Mouse (Mus musculus) myocyte (in vitro differentiated cells): ENCODE data around the gene Olfr314. TPM values are rescaled to one million over a fixed set of nuclear protein-coding genes. Genes with fewer than 3 reads are reported as not detected.
"Not testable (repeated sequence)": the region's sequence is repeated elsewhere in the genome, so short reads cannot be mapped to it uniquely, and the experiment has no call there.

Experiments used
- H3K27me3 ChIP-seq: one replicate; pipeline ENCODE4 v1.6.1; 2011; ENCODE audit not compliant: control insufficient read depth, insufficient read depth, insufficient read length
- H3K36me3 ChIP-seq: one replicate; pipeline ENCODE4 v1.6.1; 2011; ENCODE audit not compliant: control insufficient read depth, insufficient read depth
- H3K4me2 ChIP-seq: one replicate; pipeline ENCODE4 v1.6.1; 2011; ENCODE audit warnings: low read depth, control low read depth
- H3K4me3 ChIP-seq: one replicate; pipeline ENCODE4 v1.5.1; 2011; ENCODE audit warnings: mild to moderate bottlenecking, control low read depth, moderate library complexity
- H3K79me2 ChIP-seq: one replicate; pipeline ENCODE4 v1.6.1; 2011; ENCODE audit not compliant: control insufficient read depth, insufficient read depth
- H3ac ChIP-seq: one replicate; pipeline ENCODE4 v1.6.1; 2011; ENCODE audit not compliant: control insufficient read depth, insufficient read length
- CEBPB ChIP-seq: IDR thresholded peaks from 2 replicates; pipeline ENCODE4 v1.6.1; 2011; ENCODE audit warnings: mild to moderate bottlenecking, moderate library complexity; ENCODE audit not compliant: poor library complexity, insufficient read depth, severe bottlenecking
- E2F4 ChIP-seq: IDR thresholded peaks from one replicate; pipeline ENCODE4 v1.6.1; 2011; ENCODE audit warnings: mild to moderate bottlenecking, control low read depth, moderate library complexity; ENCODE audit not compliant: insufficient read depth
- MAX ChIP-seq: IDR thresholded peaks from one replicate; pipeline ENCODE4 v1.6.1; 2011; ENCODE audit warnings: low read depth, mild to moderate bottlenecking, control low read depth
- MYOD1 ChIP-seq, 3 experiments: IDR thresholded peaks; one replicate each; pipeline ENCODE4 v1.6.1; 2011; ENCODE audit warnings: control low read depth in 2 of 3, low read depth in 2 of 3, mild to moderate bottlenecking in 2 of 3, moderate library complexity in 1 of 3; ENCODE audit not compliant: insufficient read length in 2 of 3, control insufficient read depth in 1 of 3
- MYOG ChIP-seq, 3 experiments: IDR thresholded peaks; one replicate each; pipeline ENCODE4 v1.6.1; 2011; ENCODE audit warnings: control low read depth in 2 of 3, low read depth in 2 of 3, mild to moderate bottlenecking in 2 of 3; ENCODE audit not compliant: insufficient read length in 2 of 3, control insufficient read depth in 1 of 3, insufficient read depth in 1 of 3
- POLR2A ChIP-seq: IDR thresholded peaks from one replicate; pipeline ENCODE4 v1.6.1; 2011; ENCODE audit warnings: low read depth, mild to moderate bottlenecking, control low read depth, moderate library complexity; ENCODE audit not compliant: insufficient read length
- POLR2AphosphoS2 ChIP-seq: IDR thresholded peaks from one replicate; pipeline ENCODE4 v1.6.1; 2011; ENCODE audit warnings: low read depth, control low read depth; ENCODE audit not compliant: insufficient read length
- REST ChIP-seq: IDR thresholded peaks from one replicate; pipeline ENCODE4 v1.6.1; 2011; ENCODE audit warnings: mild to moderate bottlenecking, control low read depth, moderate library complexity; ENCODE audit not compliant: insufficient read depth, insufficient read length
- SRF ChIP-seq: IDR thresholded peaks from one replicate; pipeline ENCODE4 v1.6.1; 2011; ENCODE audit warnings: low read depth; ENCODE audit not compliant: control insufficient read depth, insufficient read length
- TCF12 ChIP-seq: IDR thresholded peaks from one replicate; pipeline ENCODE4 v1.6.1; 2011; ENCODE audit warnings: mild to moderate bottlenecking, control low read depth; ENCODE audit not compliant: poor library complexity, insufficient read depth, severe bottlenecking
- TCF3 ChIP-seq: IDR thresholded peaks from one replicate; pipeline ENCODE4 v1.6.1; 2011; ENCODE audit warnings: low read depth, control low read depth; ENCODE audit not compliant: insufficient read length
- USF1 ChIP-seq: IDR thresholded peaks from one replicate; pipeline ENCODE4 v1.6.1; 2011; ENCODE audit warnings: low read depth, mild to moderate bottlenecking, control low read depth, moderate library complexity
- polyA plus RNA-seq: library from polyadenylated mRNA; unstranded; fragments of >200 nt; fragmentation: generic; extraction: Trizol; gene quantifications from one replicate; pipeline ENCODE4 v1.2.1, GENCODE M21; 2012; ENCODE audit warnings: missing spikeins

Gene Olfr314
- polyA plus RNA-seq, 1 experiment = not detected

GRCm38 (mm10) chr11:58829764-58830163, 47.0 kb downstream of the Olfr314 start:
- no peak for TF ChIP-seq POLR2A
- TF ChIP-seq TCF12 = no peak
- no peak for TF ChIP-seq POLR2AphosphoS2
- no peak for TF ChIP-seq REST
- TF ChIP-seq SRF = no peak
- TF ChIP-seq USF1 = no peak
- no peak for TF ChIP-seq MYOD1 (IDR thresholded peaks at IDR 0.05; ENCODE audit: control insufficient read depth in 1 of 3, insufficient read length in 2 of 3, low read depth in 2 of 3)
- no peak for TF ChIP-seq MYOG (IDR thresholded peaks at IDR 0.05; ENCODE audit: control insufficient read depth in 1 of 3, insufficient read depth in 1 of 3, insufficient read length in 2 of 3, low read depth in 2 of 3)
- TF ChIP-seq TCF3 = no peak
- no peak for TF ChIP-seq CEBPB
- TF ChIP-seq MAX = no peak
- no peak for TF ChIP-seq E2F4
- Histone ChIP-seq H3K79me2 (no peaks in the 10 kb centered on the region), H3K4me3 (no peak overlapping the region), H3K27me3 (peaks cover 5% of the 10 kb centered on the region), H3ac (no peak overlapping the region), H3K4me2 (no peak overlapping the region), H3K36me3 (no peaks in the 10 kb centered on the region)

GRCm38 (mm10) chr11:58832541-58832940, 49.8 kb downstream of the Olfr314 start:
- not testable (repeated sequence) for H3K4me3 ChIP-seq, H3K4me2 ChIP-seq, H3K36me3 ChIP-seq, H3K79me2 ChIP-seq, H3K27me3 ChIP-seq, H3ac ChIP-seq

Other genes starting within 250 kb of the Olfr314 start
- gene Olfr330, start 248.1 kb upstream of the Olfr314 start, polyA plus RNA-seq = not detected
- gene Olfr329-ps, start 236.5 kb upstream of the Olfr314 start, polyA plus RNA-seq = not detected
- not detected for gene Olfr328, start 227.3 kb upstream of the Olfr314 start, polyA plus RNA-seq
- not detected for gene Olfr224, start 212.4 kb upstream of the Olfr314 start, polyA plus RNA-seq
- not detected for gene Olfr325, start 205.2 kb upstream of the Olfr314 start, polyA plus RNA-seq
- not detected for gene Olfr324, start 187.8 kb upstream of the Olfr314 start, polyA plus RNA-seq
- gene 2210407C18Rik, start 166.9 kb upstream of the Olfr314 start, polyA plus RNA-seq = not detected
- gene Olfr323, start 152.5 kb upstream of the Olfr314 start, polyA plus RNA-seq = not detected
- gene Trim58, start 142.5 kb upstream of the Olfr314 start, polyA plus RNA-seq = not detected
- gene Olfr322, start 124.2 kb upstream of the Olfr314 start, polyA plus RNA-seq = not detected
- not detected for gene Olfr320, start 101.9 kb upstream of the Olfr314 start, polyA plus RNA-seq
- gene Olfr319, start 83.8 kb upstream of the Olfr314 start, polyA plus RNA-seq = not detected
- gene Olfr318, start 58.9 kb upstream of the Olfr314 start, polyA plus RNA-seq = not detected
- gene Olfr317, start 43.7 kb upstream of the Olfr314 start, polyA plus RNA-seq = not detected
- not detected for gene Olfr316, start 30.2 kb upstream of the Olfr314 start, polyA plus RNA-seq
- gene Olfr315, start 9.8 kb upstream of the Olfr314 start, polyA plus RNA-seq = not detected
- gene Fam183b, start 19.0 kb downstream of the Olfr314 start, polyA plus RNA-seq = not detected
- gene Olfr313, start 32.0 kb downstream of the Olfr314 start, polyA plus RNA-seq = not detected
- not detected for gene Olfr312, start 46.3 kb downstream of the Olfr314 start, polyA plus RNA-seq
- not detected for gene Olfr311, start 56.3 kb downstream of the Olfr314 start, polyA plus RNA-seq
- gene Gm12258, start 64.2 kb downstream of the Olfr314 start, polyA plus RNA-seq = 2.0 TPM
- gene 2810021J22Rik, start 84.3 kb downstream of the Olfr314 start, polyA plus RNA-seq = 2.5 TPM
- gene Zfp39, start 121.3 kb downstream of the Olfr314 start, polyA plus RNA-seq = 0.96 TPM
- gene Btnl10, start 135.0 kb downstream of the Olfr314 start, polyA plus RNA-seq = not detected
- 197 TPM for gene Rnf187, start 156.0 kb downstream of the Olfr314 start, polyA plus RNA-seq
- 0.88 TPM for gene Hist3h2ba, start 166.0 kb downstream of the Olfr314 start, polyA plus RNA-seq
- gene Hist3h2a, start 171.7 kb downstream of the Olfr314 start, polyA plus RNA-seq = 24.4 TPM
- gene Trim17, start 171.7 kb downstream of the Olfr314 start, polyA plus RNA-seq = 0.64 TPM
- 19.3 TPM for gene Trim11, start 195.1 kb downstream of the Olfr314 start, polyA plus RNA-seq